ENCODE assay signal across 20 mouse cellular contexts in genomic region chr6:12307502-12307901, GRCm38 (mm10).
DNase-seq lines count a peak whose midpoint lies in the region; ATAC-seq lines count a peak whose summit lies in the region.
"Had no signal": no experiment of that assay in that cellular context is flagged by ENCODE, and none has a peak within 500 bp of the region (broad histone marks: within the 10 kb centered on the region; RNA-seq: fewer than 3 reads in every experiment).

No protein-coding gene starts in this region.

- peak; percentile 13 for DNase-seq in cerebellum, adult 9-10 months
- no peak for DNase-seq in cerebellum, postnatal 36 days
- peak; percentile 33 for DNase-seq in forebrain, embryonic 14.5 days (ENCODE audit: low spot score)
- peak; percentile 29 for DNase-seq in midbrain, embryonic 14.5 days
- peak; percentile 49 for DNase-seq in brain, adult 2 months (ENCODE audit: low read depth, low spot score)
- DNase-seq: adrenal gland, adult 8-10 months; adrenal gland, postnatal 36 days; B cell, adult 2 months; forebrain, postnatal 0 days; gastrocnemius, postnatal 14 days; heart, adult 2 months; heart, postnatal 14 days had no signal

- no peaks in the 10 kb centered on the region for H3K36me3 ChIP-seq in forebrain, embryonic 14.5 days (ENCODE audit: control insufficient read depth, insufficient read depth, low read length)
- no peaks in the 10 kb centered on the region for H3K36me3 ChIP-seq in forebrain, embryonic 13.5 days (ENCODE audit: poor library complexity, severe bottlenecking)
- no peaks in the 10 kb centered on the region for H3K36me3 ChIP-seq in midbrain, embryonic 14.5 days (ENCODE audit: control insufficient read depth, insufficient read depth, low read length)
- H3K36me3 ChIP-seq in midbrain, embryonic 13.5 days, result no peaks in the 10 kb centered on the region
- H3K36me3 ChIP-seq: embryonic facial prominence, embryonic 12.5 days; G1E; heart, embryonic 15.5 days had no signal

- 75% methylated on average over 2 of the region's 2 CpGs for WGBS in forebrain, embryonic 14.5 days
- WGBS in forebrain, embryonic 13.5 days, result 79% methylated on average over 2 of the region's 2 CpGs
- whole genome bisulfite sequencing in midbrain, embryonic 14.5 days, result 73% methylated on average over 2 of the region's 2 CpGs
- WGBS in midbrain, embryonic 13.5 days, result 94% methylated on average over 2 of the region's 2 CpGs

- no peak overlapping the region for H3K27ac ChIP-seq in forebrain, embryonic 14.5 days (ENCODE audit: low read depth, low read length)
- no peak overlapping the region for H3K27ac ChIP-seq in forebrain, embryonic 13.5 days
- no peak overlapping the region for H3K27ac ChIP-seq in midbrain, embryonic 14.5 days (replicated peaks; ENCODE audit: low read depth, low read length)
- no peak overlapping the region for H3K27ac ChIP-seq in midbrain, embryonic 13.5 days
- H3K27ac ChIP-seq: embryonic facial prominence, embryonic 12.5 days; heart, adult 2 months; heart, embryonic 15.5 days had no signal

- H3K4me1 ChIP-seq in forebrain, embryonic 14.5 days (ENCODE audit: control insufficient read depth, insufficient read depth, low read length), result no peaks in the 10 kb centered on the region
- H3K4me1 ChIP-seq in forebrain, embryonic 13.5 days, result no peaks in the 10 kb centered on the region
- H3K4me1 ChIP-seq in midbrain, embryonic 14.5 days (ENCODE audit: control insufficient read depth, insufficient read depth, low read length), result no peaks in the 10 kb centered on the region
- H3K4me1 ChIP-seq in midbrain, embryonic 13.5 days (replicated peaks), result no peaks in the 10 kb centered on the region
- H3K4me1 ChIP-seq: embryonic facial prominence, embryonic 12.5 days; heart, embryonic 15.5 days had no signal

- no peak for ATAC-seq in forebrain, embryonic 14.5 days
- ATAC-seq in forebrain, embryonic 13.5 days, result no peak
- no peak for ATAC-seq in midbrain, embryonic 14.5 days (ENCODE audit: low FRiP score, low TSS enrichment)
- ATAC-seq in midbrain, embryonic 13.5 days, result no peak
- ATAC-seq: CD4-positive, CD25-positive, alpha-beta regulatory T cell, adult 4 months; forebrain, postnatal 0 days; hindbrain, embryonic 16.5 days had no signal

- no peak overlapping the region for H3K4me3 ChIP-seq in forebrain, embryonic 14.5 days (ENCODE audit: low read depth, low read length)
- H3K4me3 ChIP-seq in forebrain, embryonic 13.5 days, result no peak overlapping the region
- H3K4me3 ChIP-seq in midbrain, embryonic 14.5 days (replicated peaks; ENCODE audit: low read depth, low read length), result no peak overlapping the region
- no peak overlapping the region for H3K4me3 ChIP-seq in midbrain, embryonic 13.5 days (replicated peaks)
- H3K4me3 ChIP-seq: embryonic facial prominence, embryonic 12.5 days; heart, adult 2 months; heart, embryonic 15.5 days had no signal

- peaks cover 2% of the 10 kb centered on the region; the same call in 1 of the 2 replicates for H3K9me3 ChIP-seq in forebrain, embryonic 14.5 days (replicated peaks; ENCODE audit: control insufficient read depth, low read length)
- H3K9me3 ChIP-seq in forebrain, embryonic 13.5 days (replicated peaks), result peaks cover 6% of the 10 kb centered on the region
- H3K9me3 ChIP-seq in midbrain, embryonic 14.5 days (ENCODE audit: control insufficient read depth, low read length), result peaks cover 5% of the 10 kb centered on the region
- peaks cover 5% of the 10 kb centered on the region; the same call in 1 of the 2 replicates for H3K9me3 ChIP-seq in midbrain, embryonic 13.5 days
- H3K9me3 ChIP-seq: G1E had no signal

- H3K9ac ChIP-seq in forebrain, embryonic 14.5 days (ENCODE audit: low read length), result no peak overlapping the region
- no peak overlapping the region for H3K9ac ChIP-seq in forebrain, embryonic 13.5 days
- H3K9ac ChIP-seq in midbrain, embryonic 14.5 days (replicated peaks; ENCODE audit: low read length), result no peak overlapping the region
- H3K9ac ChIP-seq in midbrain, embryonic 13.5 days (replicated peaks), result no peak overlapping the region
- H3K9ac ChIP-seq: embryonic facial prominence, embryonic 12.5 days; forebrain, postnatal 0 days; heart, embryonic 15.5 days had no signal

- no peak overlapping the region for H3K4me2 ChIP-seq in forebrain, embryonic 14.5 days (ENCODE audit: low read length)
- H3K4me2 ChIP-seq in forebrain, embryonic 13.5 days, result no peak overlapping the region
- H3K4me2 ChIP-seq in midbrain, embryonic 14.5 days (ENCODE audit: low read length), result no peak overlapping the region
- H3K4me2 ChIP-seq in midbrain, embryonic 13.5 days (replicated peaks), result no peak overlapping the region
- H3K4me2 ChIP-seq: embryonic facial prominence, embryonic 12.5 days; heart, embryonic 11.5 days; heart, embryonic 15.5 days had no signal

- no peaks in the 10 kb centered on the region for H3K27me3 ChIP-seq in forebrain, embryonic 14.5 days (replicated peaks; ENCODE audit: control insufficient read depth, insufficient read depth, low read length)
- H3K27me3 ChIP-seq in forebrain, embryonic 13.5 days, result no peaks in the 10 kb centered on the region
- no peaks in the 10 kb centered on the region for H3K27me3 ChIP-seq in midbrain, embryonic 14.5 days (ENCODE audit: control insufficient read depth, insufficient read depth, low read length)
- no peaks in the 10 kb centered on the region for H3K27me3 ChIP-seq in midbrain, embryonic 13.5 days
- H3K27me3 ChIP-seq: embryonic facial prominence, embryonic 12.5 days; heart, embryonic 15.5 days had no signal

Comparison
In these comparisons a context has a peak if more than half of its experiments do, and no peak if none do; other contexts are left out.
1. DNase-seq: peak in cerebellum, adult 9-10 months (single experiment), forebrain, embryonic 14.5 days (single experiment), midbrain, embryonic 14.5 days (single experiment) and brain, adult 2 months (single experiment); none in cerebellum, postnatal 36 days (0 of 2).